Mouse (Mus musculus) bone marrow macrophage, adult 2 months (primary cell): Measurements from ENCODE around the gene Farp1.

ENCODE experiments used
- CTCF ChIP-seq: IDR thresholded peaks from 2 replicates; pipeline ENCODE4 v1.5.1; 2012; ENCODE audit warnings: low read depth, mild to moderate bottlenecking, low read length, moderate library complexity
- POLR2A ChIP-seq: IDR thresholded peaks from 2 replicates; pipeline ENCODE4 v1.6.1; 2012; ENCODE audit warnings: mild to moderate bottlenecking, low read depth, low read length, borderline replicate concordance

GRCm38 (mm10) chr14:121015114-121015690 is 19.8 kb upstream of the Farp1 start:
- no peak for TF ChIP-seq CTCF
- no peak for TF ChIP-seq POLR2A
